Mouse (Mus musculus) CH12.LX (cell line): ENCODE measurements around the gene Hs3st3b1. TPM values are rescaled to one million over a fixed set of nuclear protein-coding genes. Genes with fewer than 3 reads are reported as not detected.

ENCODE experiments used
- DNase-seq: peaks from one replicate; pipeline ENCODE4 v3.0.0-alpha.2; 2013; ENCODE audit errors: extremely low read depth
- H3K27ac ChIP-seq: 2 replicates; pipeline ENCODE4 v1.5.1; 2012; ENCODE audit warnings: low read depth, mild to moderate bottlenecking, control low read depth, moderate library complexity; ENCODE audit not compliant: insufficient read depth
- H3K27me3 ChIP-seq: replicated peaks from 2 replicates; pipeline ENCODE3; 2012; ENCODE audit warnings: inconsistent platforms
- H3K36me3 ChIP-seq, 2 experiments: replicated peaks in 1 of 2; 2 replicates each; pipeline versions ENCODE3 to v1.6.1; 2012; ENCODE audit warnings: inconsistent platforms in 1 of 2, low read length in 1 of 2, mild to moderate bottlenecking in 1 of 2, mixed read lengths in 1 of 2, moderate library complexity in 1 of 2; ENCODE audit not compliant: control insufficient read depth in 1 of 2, insufficient read depth in 1 of 2
- H3K4me1 ChIP-seq, 2 experiments: 2 replicates each; pipeline ENCODE4 v1.6.1; 2012; ENCODE audit warnings: inconsistent platforms in 1 of 2, moderate library complexity in 1 of 2; ENCODE audit not compliant: insufficient read depth in 2 of 2, control insufficient read depth in 1 of 2
- H3K4me2 ChIP-seq: 2 replicates; pipeline ENCODE4 v1.6.1; 2012; ENCODE audit warnings: low read depth, mild to moderate bottlenecking, control low read depth; ENCODE audit not compliant: poor library complexity, insufficient read depth, severe bottlenecking
- H3K4me3 ChIP-seq, 3 experiments: fragments of 150-350 bp in 1 of 3; sonication (generic) in 1 of 3; replicated peaks in 1 of 3; 2 replicates each; pipeline versions ENCODE3 to v1.5.1; 2011 to 2012; ENCODE audit warnings: low read depth in 2 of 3, low read length in 2 of 3, mild to moderate bottlenecking in 2 of 3, moderate library complexity in 2 of 3, control low read depth in 1 of 3, improper control_type of control experiment in 1 of 3, inconsistent platforms in 1 of 3, mixed read lengths in 1 of 3; ENCODE audit not compliant: poor library complexity in 1 of 3
- H3K79me2 ChIP-seq: replicated peaks from 2 replicates; pipeline ENCODE4 v1.6.1; 2012; ENCODE audit warnings: mild to moderate bottlenecking, moderate library complexity; ENCODE audit not compliant: control insufficient read depth, poor library complexity, insufficient read depth, severe bottlenecking; ENCODE audit errors: extremely low read depth
- H3K9ac ChIP-seq: 2 replicates; pipeline ENCODE4 v1.6.1; 2012; ENCODE audit warnings: low read depth, mild to moderate bottlenecking, control low read depth, moderate library complexity; ENCODE audit not compliant: insufficient read depth
- H3K9me3 ChIP-seq: replicated peaks from 2 replicates; pipeline ENCODE3; 2012; ENCODE audit warnings: low read length, inconsistent platforms, mixed read lengths
- BHLHE40 ChIP-seq: IDR thresholded peaks from 2 replicates; pipeline ENCODE4 v1.6.1; 2011; ENCODE audit warnings: mild to moderate bottlenecking, low read depth, low read length, improper control_type of control experiment
- E2F4 ChIP-seq: IDR thresholded peaks from 2 replicates; pipeline ENCODE4 v1.6.1; 2011; ENCODE audit warnings: low read depth, low read length, improper control_type of control experiment; ENCODE audit not compliant: insufficient replicate concordance
- ELF1 ChIP-seq: IDR thresholded peaks from 2 replicates; pipeline ENCODE4 v1.6.1; 2014; ENCODE audit warnings: low read depth, mild to moderate bottlenecking, inconsistent platforms, low read length, improper control_type of control experiment
- EP300 ChIP-seq: IDR thresholded peaks from 2 replicates; pipeline ENCODE4 v1.6.1; 2011; ENCODE audit warnings: low read length, improper control_type of control experiment
- ETS1 ChIP-seq: conservative IDR thresholded peaks from 2 replicates; pipeline ENCODE4 v1.6.1; 2012; ENCODE audit warnings: low read depth, mild to moderate bottlenecking, inconsistent platforms, low read length, improper control_type of control experiment, moderate library complexity
- IRF4 ChIP-seq: IDR thresholded peaks from 2 replicates; pipeline ENCODE4 v1.6.1; 2014; ENCODE audit warnings: low read depth, mild to moderate bottlenecking, inconsistent platforms, low read length, improper control_type of control experiment
- JUN ChIP-seq: IDR thresholded peaks from 2 replicates; pipeline ENCODE4 v1.6.1; 2011; ENCODE audit warnings: low read depth, mild to moderate bottlenecking, low read length, improper control_type of control experiment, moderate library complexity; ENCODE audit not compliant: insufficient read depth
- JUND ChIP-seq: conservative IDR thresholded peaks from 2 replicates; pipeline ENCODE4 v1.6.1; 2011; ENCODE audit warnings: low read depth, low read length, improper control_type of control experiment
- KAT2A ChIP-seq: IDR thresholded peaks from 2 replicates; pipeline ENCODE4 v1.6.1; 2012; ENCODE audit warnings: low read length, improper control_type of control experiment, inconsistent platforms; ENCODE audit not compliant: insufficient replicate concordance
- MAX ChIP-seq: IDR thresholded peaks from 2 replicates; pipeline ENCODE4 v1.6.1; 2011; ENCODE audit warnings: low read length, improper control_type of control experiment
- MEF2A ChIP-seq: IDR thresholded peaks from 2 replicates; pipeline ENCODE4 v1.6.1; 2014; ENCODE audit warnings: low read depth, mild to moderate bottlenecking, inconsistent platforms, low read length, improper control_type of control experiment, borderline replicate concordance
- MXI1 ChIP-seq: IDR thresholded peaks from 2 replicates; pipeline ENCODE4 v1.6.1; 2011; ENCODE audit warnings: mild to moderate bottlenecking, low read depth, low read length, improper control_type of control experiment
- MYC ChIP-seq: IDR thresholded peaks from 2 replicates; pipeline ENCODE4 v1.6.1; 2011; ENCODE audit warnings: low read depth, mild to moderate bottlenecking, improper control_type of control experiment, low read length
- NELFE ChIP-seq: IDR thresholded peaks from 2 replicates; pipeline ENCODE4 v1.6.1; 2011; ENCODE audit warnings: low read depth, low read length, improper control_type of control experiment
- NRF1 ChIP-seq: IDR thresholded peaks from 2 replicates; pipeline ENCODE4 v1.6.1; 2014; ENCODE audit warnings: low read depth, mild to moderate bottlenecking, inconsistent platforms, low read length, improper control_type of control experiment, moderate library complexity
- POLR2A ChIP-seq: IDR thresholded peaks from 2 replicates; pipeline ENCODE4 v1.6.1; 2011; ENCODE audit warnings: low read depth, mild to moderate bottlenecking, improper control_type of control experiment, low read length
- TBP ChIP-seq: conservative IDR thresholded peaks from 2 replicates; pipeline ENCODE4 v1.6.1; 2011; ENCODE audit warnings: low read depth, low read length, improper control_type of control experiment
- TCF12 ChIP-seq: IDR thresholded peaks from 2 replicates; pipeline ENCODE4 v1.6.1; 2014; ENCODE audit warnings: low read depth, mild to moderate bottlenecking, inconsistent platforms, low read length, improper control_type of control experiment
- UBTF ChIP-seq: IDR thresholded peaks from 2 replicates; pipeline ENCODE4 v1.6.1; 2012; ENCODE audit warnings: low read depth, mild to moderate bottlenecking, inconsistent platforms, low read length, improper control_type of control experiment, moderate library complexity
- USF1 ChIP-seq: IDR thresholded peaks from 2 replicates; pipeline ENCODE4 v1.6.1; 2014; ENCODE audit warnings: low read depth, mild to moderate bottlenecking, inconsistent platforms, low read length, improper control_type of control experiment
- USF2 ChIP-seq: conservative IDR thresholded peaks from 2 replicates; pipeline ENCODE4 v1.6.1; 2011; ENCODE audit warnings: low read depth, low read length, improper control_type of control experiment
- ZKSCAN1 ChIP-seq: IDR thresholded peaks from 2 replicates; pipeline ENCODE4 v1.6.1; 2012; ENCODE audit warnings: low read depth, inconsistent platforms, low read length, improper control_type of control experiment, borderline replicate concordance
- ZMIZ1 ChIP-seq: IDR thresholded peaks from 2 replicates; pipeline ENCODE4 v1.6.1; 2012; ENCODE audit warnings: low read depth, mild to moderate bottlenecking, inconsistent platforms, low read length, improper control_type of control experiment
- ZNF384 ChIP-seq: IDR thresholded peaks from 2 replicates; pipeline ENCODE4 v1.6.1; 2012; ENCODE audit warnings: low read depth, low read length, improper control_type of control experiment, inconsistent platforms
- dilution Hi-C: fragments of 300-500 bp; cut with MboI; formaldehyde crosslinking; loops from 2 replicates; pipeline ENCODE4 v1.14.3; 2020; ENCODE audit warnings: low sequenced_read_pairs; ENCODE audit not compliant: extremely low pct_unique_long_range_greater_than_20kb, extremely low pct_ligation_motif_present
- in situ Hi-C: fragments of 300-500 bp; cut with MboI; formaldehyde crosslinking; loops from 3 replicates; pipeline ENCODE4 v1.14.3; 2019; ENCODE audit warnings: low sequenced_read_pairs, low pct_ligation_motif_present, low pct_unique_long_range_greater_than_20kb, mixed read lengths
- polyA plus RNA-seq: library from polyadenylated mRNA; unstranded; fragments of >175 nt; gene quantifications from 2 replicates; pipeline ENCODE4 v1.2.1, GENCODE M21; 2012; ENCODE audit warnings: low read depth; ENCODE audit not compliant: insufficient read length
- total RNA-seq, 2 experiments: library from RNA; depleted of rRNA; stranded (reverse); fragments of 300-350 nt in 1 of 2; fragments of >200 nt in 1 of 2; gene quantifications; 2 replicates each; pipeline ENCODE4 v1.2.3; 2012 to 2014

Hs3st3b1 gene
- total and polyA plus RNA-seq, 3 experiments = 1.1 to 2.0 (median 2.0) TPM

DNA sequence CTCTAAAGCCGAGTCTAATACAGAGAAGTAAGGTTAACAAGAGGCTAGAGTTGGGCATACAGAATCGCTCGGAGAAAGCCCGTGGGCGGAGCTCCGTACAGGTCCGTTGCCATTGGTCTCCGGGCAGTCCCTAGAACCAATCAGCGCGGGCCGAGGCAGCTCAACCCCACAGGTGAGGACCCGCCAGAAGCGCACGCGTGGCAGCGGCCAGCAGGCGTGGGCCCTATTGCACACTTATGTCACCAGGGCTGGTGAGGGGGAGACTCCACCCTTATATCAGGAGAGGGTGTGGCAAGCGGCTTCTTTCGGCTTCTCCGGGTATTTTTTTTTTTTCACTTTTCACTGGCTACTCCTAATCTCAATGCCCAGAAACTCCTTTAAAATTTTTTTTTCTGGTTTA is 7.7 kb downstream of the Hs3st3b1 start:
- H3K27ac ChIP-seq = no peak overlapping the region
- dilution Hi-C loops (no loop called here), in situ Hi-C loops (no loop called here)
- DNase-seq = no peak
- H3K27me3 ChIP-seq = no peaks in the 10 kb centered on the region
- H3K4me3 ChIP-seq = no peak overlapping the region
- no peak overlapping the region for H3K9ac ChIP-seq
- TF ChIP-seq MXI1 (peak; percentile 62), TCF12 (no peak), POLR2A (peak; percentile 31; the same call in 1 of the 2 replicates), IRF4 (no peak), MYC (no peak), EP300 (no peak), USF1 (no peak), TBP (no peak), BHLHE40 (peak; percentile 60), E2F4 (no peak), ZKSCAN1 (no peak), ELF1 (no peak), UBTF (no peak), MAX (peak; percentile 64), ETS1 (no peak), NRF1 (peak; percentile 77), JUN (no peak), USF2 (no peak), JUND (no peak), KAT2A (no peak), ZMIZ1 (no peak), MEF2A (no peak), ZNF384 (peak; percentile 57; the same call in 1 of the 2 replicates), NELFE (no peak)
- H3K36me3 ChIP-seq = no peaks in the 10 kb centered on the region
- peaks cover 0 to 25% of the 10 kb centered on the region in 2 experiments; a peak in 2 of 4 replicates for H3K4me1 ChIP-seq
- peak overlapping the region; percentile 56; the same call in 1 of the 2 replicates for H3K4me2 ChIP-seq
- no peaks in the 10 kb centered on the region for H3K9me3 ChIP-seq
- H3K79me2 ChIP-seq = no peaks in the 10 kb centered on the region
